Mouse (Mus musculus) heart, embryonic 10.5 days (tissue): ENCODE results near the gene Idh2. TPM values are rescaled to one million over a fixed set of nuclear protein-coding genes. Genes with fewer than 3 reads are reported as not detected.

Experiments used
- DNase-seq: peaks from one replicate; pipeline ENCODE4 v3.0.0-alpha.2; 2017; ENCODE audit warnings: low spot score
- H3K27ac ChIP-seq: fragments of 300-500 bp; sonication (generic); 2 replicates; pipeline ENCODE4 v1.5.1; 2016; ENCODE audit warnings: mild to moderate bottlenecking
- H3K27me3 ChIP-seq: fragments of 300-500 bp; sonication (generic); 2 replicates; pipeline ENCODE4 v1.6.1; 2016; ENCODE audit warnings: mild to moderate bottlenecking; ENCODE audit not compliant: poor library complexity, insufficient read depth, severe bottlenecking
- H3K36me3 ChIP-seq: fragments of 300-500 bp; sonication (generic); 2 replicates; pipeline ENCODE4 v1.6.1; 2016; ENCODE audit warnings: mild to moderate bottlenecking, moderate library complexity
- H3K4me1 ChIP-seq: fragments of 300-500 bp; sonication (generic); 2 replicates; pipeline ENCODE4 v1.6.1; 2016; ENCODE audit warnings: mild to moderate bottlenecking
- H3K4me3 ChIP-seq: fragments of 300-500 bp; sonication (generic); 2 replicates; pipeline ENCODE4 v1.5.1; 2016; ENCODE audit warnings: mild to moderate bottlenecking, moderate library complexity
- H3K9me3 ChIP-seq: fragments of 300-500 bp; sonication (generic); 2 replicates; pipeline ENCODE4 v1.6.1; 2016; ENCODE audit warnings: mild to moderate bottlenecking, moderate library complexity
- WGBS: fragments of 180-500 bp; shearing (Covaris S2); methylation state at CpG from one replicate; pipeline ENCODE4 v1.1.7; 2016; 5-methylcytosine and 5-hydroxymethylcytosine counted together
- polyA plus RNA-seq: library from polyadenylated mRNA; unstranded; fragments of >200 nt; fragmentation: Nextera tagmentation; extraction: Ambion mirVana; gene quantifications from 2 replicates; pipeline ENCODE4 v1.2.1, GENCODE M21; 2016

The Idh2 gene
- polyA plus RNA-seq, 1 experiment from 2014 or later, result 830 TPM

DNA sequence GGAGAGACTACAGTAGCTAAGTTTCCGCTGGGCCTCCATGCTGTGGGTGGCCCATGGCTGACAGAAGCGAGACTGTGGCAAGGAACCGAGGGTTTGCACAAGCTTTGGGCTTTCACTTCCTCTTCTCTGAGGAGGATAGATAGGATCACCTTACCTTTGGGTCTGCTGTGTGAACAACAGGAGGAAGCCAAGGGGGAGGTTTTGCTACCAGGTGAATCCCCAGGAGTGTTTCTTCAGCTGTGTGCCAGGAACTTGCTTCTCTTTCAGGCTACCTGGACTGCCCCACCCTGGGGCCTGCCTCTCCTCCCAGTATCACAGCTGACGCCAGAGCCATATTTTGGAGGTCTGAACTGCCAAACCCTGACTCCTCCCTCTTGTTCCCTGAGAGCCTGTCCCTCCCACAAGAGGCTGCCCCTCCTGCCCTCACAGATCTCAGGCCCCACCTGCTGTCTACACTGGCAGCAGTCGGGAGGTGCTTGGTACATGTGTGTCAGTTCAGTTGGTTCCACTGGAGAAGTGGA lies 40.2 kb downstream of the Idh2 start:
- Histone ChIP-seq H3K36me3 (no peaks in the 10 kb centered on the region), H3K27ac (peak overlapping the region; percentile 74), H3K4me3 (0 out of 2 replicates have a peak overlapping the region, but pooled peaks have one; percentile 7), H3K4me1 (peaks cover 96% of the 10 kb centered on the region), H3K9me3 (no peaks in the 10 kb centered on the region), H3K27me3 (no peaks in the 10 kb centered on the region)
- WGBS, result 33% methylated on average over 5 of the region's 5 CpGs
- DNase-seq, result peak; percentile 85

DNA sequence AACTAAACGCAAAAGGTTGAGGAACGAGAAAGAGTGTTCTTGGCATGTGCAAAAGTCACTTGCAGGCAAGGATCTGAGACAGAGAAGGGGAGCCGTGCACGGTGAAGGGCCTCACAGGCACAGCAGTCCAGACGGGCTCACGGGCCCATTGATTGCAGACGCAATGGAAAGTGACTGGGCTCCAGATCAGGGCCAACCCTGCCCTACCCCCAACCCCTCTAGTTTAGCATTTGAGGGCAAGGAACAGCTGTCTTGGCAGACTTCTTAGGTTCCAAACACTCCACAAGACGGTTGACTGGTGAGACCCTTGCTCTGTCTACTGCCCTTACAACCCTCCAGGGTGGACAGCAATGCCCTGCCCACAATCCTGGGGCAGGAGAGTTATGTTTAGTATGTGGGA lies 41.7 kb downstream of the Idh2 start:
- Histone ChIP-seq H3K4me1 (peaks cover 97% of the 10 kb centered on the region), H3K27me3 (no peaks in the 10 kb centered on the region), H3K27ac (no peak overlapping the region), H3K9me3 (no peaks in the 10 kb centered on the region), H3K36me3 (no peaks in the 10 kb centered on the region), H3K4me3 (no peak overlapping the region)
- no peak for DNase-seq
- 84% methylated on average over 8 of the region's 8 CpGs for WGBS

- Histone ChIP-seq H3K9me3 (no peaks in the 10 kb centered on the region), H3K27ac (no peak overlapping the region), H3K4me1 (peaks cover 94% of the 10 kb centered on the region), H3K27me3 (no peaks in the 10 kb centered on the region), H3K36me3 (no peaks in the 10 kb centered on the region), H3K4me3 (no peak overlapping the region)
- DNase-seq, result no peak
- WGBS, result 80% methylated on average over 6 of the region's 6 CpGs
These were observed 42.9 kb downstream of the Idh2 start for GRCm38 (mm10) chr7:80072297-80072696.

DNA sequence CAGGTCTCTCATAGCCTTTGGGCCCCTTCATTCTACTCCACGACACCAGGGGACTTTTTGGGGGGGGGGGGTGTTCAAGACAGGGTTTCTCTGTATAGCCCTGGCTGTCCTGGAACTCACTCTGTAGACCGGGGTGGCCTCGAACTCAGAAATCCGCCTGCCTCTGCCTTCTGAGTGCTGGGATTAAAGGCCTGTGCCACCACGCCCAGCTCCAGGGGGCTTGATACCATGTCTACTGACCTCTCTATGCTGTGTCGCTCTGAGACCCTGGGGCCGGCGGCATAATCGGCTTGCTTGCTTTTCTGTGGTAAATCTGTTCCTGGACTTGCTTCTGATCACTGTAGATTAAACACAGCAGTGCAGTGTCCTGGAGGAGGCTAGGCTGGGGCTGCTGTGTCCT lies 44.0 kb downstream of the Idh2 start:
- H3K4me3 ChIP-seq, result no peak overlapping the region
- peak overlapping the region; percentile 42; the same call in 1 of the 2 replicates for H3K27ac ChIP-seq
- WGBS, result 87% methylated on average over 9 of the region's 9 CpGs
- no peaks in the 10 kb centered on the region for H3K36me3 ChIP-seq
- H3K27me3 ChIP-seq, result no peaks in the 10 kb centered on the region
- peaks cover 93% of the 10 kb centered on the region for H3K4me1 ChIP-seq
- no peaks in the 10 kb centered on the region for H3K9me3 ChIP-seq
- no peak for DNase-seq

GRCm38 (mm10) chr7:80069615-80070327 lies 45.4 kb downstream of the Idh2 start:
- Histone ChIP-seq H3K27ac (peak overlapping the region; percentile 84), H3K4me3 (peak overlapping the region; percentile 22; the same call in 1 of the 2 replicates), H3K36me3 (0 out of 2 replicates have a peak, but pooled peaks cover 4% of the 10 kb centered on the region), H3K9me3 (no peaks in the 10 kb centered on the region), H3K4me1 (peaks cover 91% of the 10 kb centered on the region), H3K27me3 (no peaks in the 10 kb centered on the region)
- 20% methylated on average over 13 of the region's 13 CpGs for WGBS
- no peak for DNase-seq

DNA sequence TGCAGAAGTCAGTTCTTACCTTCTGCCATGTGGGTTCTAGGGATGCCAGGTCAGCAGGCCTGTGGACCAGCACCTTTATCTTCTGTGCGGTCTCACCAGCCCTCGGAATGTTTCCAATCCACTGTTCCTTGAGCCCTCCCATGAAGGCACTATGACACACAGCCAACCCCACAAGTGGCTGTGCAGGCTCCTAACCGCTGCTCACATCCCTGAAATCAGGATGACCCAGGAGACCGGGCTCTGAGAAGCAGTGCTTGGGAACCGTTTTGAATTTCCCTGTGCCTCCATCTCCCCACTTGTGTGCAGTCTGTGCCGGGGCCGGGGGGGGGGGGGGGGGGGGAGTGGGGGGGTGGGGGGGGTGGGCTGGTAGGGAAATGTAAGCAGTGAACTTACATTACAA lies 46.9 kb downstream of the Idh2 start:
- DNase-seq, result no peak
- H3K9me3 ChIP-seq, result no peaks in the 10 kb centered on the region
- H3K36me3 ChIP-seq, result 0 out of 2 replicates have a peak, but pooled peaks cover 4% of the 10 kb centered on the region
- 64% methylated on average over 6 of the region's 7 CpGs for WGBS
- H3K4me1 ChIP-seq, result peaks cover 87% of the 10 kb centered on the region
- H3K27ac ChIP-seq, result 0 out of 2 replicates have a peak overlapping the region, but pooled peaks have one; percentile 31
- no peaks in the 10 kb centered on the region for H3K27me3 ChIP-seq
- H3K4me3 ChIP-seq, result no peak overlapping the region

DNA sequence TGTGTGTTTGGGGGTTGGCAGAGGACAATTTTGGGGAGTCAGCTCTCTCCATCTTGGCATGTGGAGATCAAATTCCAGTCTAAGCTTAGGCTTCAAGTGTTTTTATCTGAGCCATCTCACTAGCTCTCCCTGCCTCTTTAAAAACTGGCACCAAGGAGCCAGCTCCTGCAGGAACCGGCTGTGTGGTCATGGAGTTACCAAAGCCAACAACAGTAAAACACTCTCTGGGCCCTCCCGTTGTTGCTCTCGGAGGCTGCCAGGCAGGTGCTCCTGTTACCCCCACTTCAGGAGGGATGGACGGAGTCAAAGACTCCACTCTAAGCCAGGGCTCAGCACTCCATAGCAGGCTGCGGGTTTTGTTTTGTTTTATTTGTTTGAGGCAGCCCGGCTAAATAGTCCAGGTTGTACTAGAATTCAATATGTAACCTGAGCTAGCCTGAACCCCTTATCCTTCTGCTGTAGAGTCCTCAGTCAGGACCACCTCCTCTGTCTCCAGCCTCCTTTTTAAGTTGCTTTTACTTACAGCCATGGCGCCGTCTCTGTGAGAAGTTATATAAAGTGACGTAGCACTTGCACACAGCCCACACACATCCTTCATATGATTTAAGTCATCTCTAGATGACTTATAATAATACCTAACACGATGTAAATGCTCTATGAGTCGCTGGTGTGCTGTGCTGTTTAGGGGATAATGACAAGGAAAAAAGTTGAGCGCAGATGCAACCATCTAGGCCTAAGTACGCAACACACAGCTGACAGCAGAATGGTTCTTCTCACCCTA lies 48.3 kb downstream of the Idh2 start:
- 0 out of 2 replicates have a peak overlapping the region, but pooled peaks have one; percentile 52 for H3K27ac ChIP-seq
- 79% methylated on average over 13 of the region's 13 CpGs for WGBS

GRCm38 (mm10) chr7:80065250-80065649 lies 49.9 kb downstream of the Idh2 start:
- Histone ChIP-seq H3K4me1 (peaks cover 78% of the 10 kb centered on the region), H3K9me3 (no peaks in the 10 kb centered on the region), H3K27ac (peak overlapping the region; percentile 69), H3K36me3 (0 out of 2 replicates have a peak, but pooled peaks cover 8% of the 10 kb centered on the region), H3K4me3 (no peak overlapping the region), H3K27me3 (no peaks in the 10 kb centered on the region)
- no peak for DNase-seq
- WGBS, result 81% methylated on average over 3 of the region's 3 CpGs

More for the DNA sequence above, 48.3 kb downstream of the Idh2 start:
- no peaks in the 10 kb centered on the region for H3K9me3 ChIP-seq
- 0 out of 2 replicates have a peak, but pooled peaks cover 8% of the 10 kb centered on the region for H3K36me3 ChIP-seq
- no peak overlapping the region for H3K4me3 ChIP-seq
- DNase-seq, result no peak
- H3K27me3 ChIP-seq, result no peaks in the 10 kb centered on the region
- peaks cover 85% of the 10 kb centered on the region for H3K4me1 ChIP-seq

DNA sequence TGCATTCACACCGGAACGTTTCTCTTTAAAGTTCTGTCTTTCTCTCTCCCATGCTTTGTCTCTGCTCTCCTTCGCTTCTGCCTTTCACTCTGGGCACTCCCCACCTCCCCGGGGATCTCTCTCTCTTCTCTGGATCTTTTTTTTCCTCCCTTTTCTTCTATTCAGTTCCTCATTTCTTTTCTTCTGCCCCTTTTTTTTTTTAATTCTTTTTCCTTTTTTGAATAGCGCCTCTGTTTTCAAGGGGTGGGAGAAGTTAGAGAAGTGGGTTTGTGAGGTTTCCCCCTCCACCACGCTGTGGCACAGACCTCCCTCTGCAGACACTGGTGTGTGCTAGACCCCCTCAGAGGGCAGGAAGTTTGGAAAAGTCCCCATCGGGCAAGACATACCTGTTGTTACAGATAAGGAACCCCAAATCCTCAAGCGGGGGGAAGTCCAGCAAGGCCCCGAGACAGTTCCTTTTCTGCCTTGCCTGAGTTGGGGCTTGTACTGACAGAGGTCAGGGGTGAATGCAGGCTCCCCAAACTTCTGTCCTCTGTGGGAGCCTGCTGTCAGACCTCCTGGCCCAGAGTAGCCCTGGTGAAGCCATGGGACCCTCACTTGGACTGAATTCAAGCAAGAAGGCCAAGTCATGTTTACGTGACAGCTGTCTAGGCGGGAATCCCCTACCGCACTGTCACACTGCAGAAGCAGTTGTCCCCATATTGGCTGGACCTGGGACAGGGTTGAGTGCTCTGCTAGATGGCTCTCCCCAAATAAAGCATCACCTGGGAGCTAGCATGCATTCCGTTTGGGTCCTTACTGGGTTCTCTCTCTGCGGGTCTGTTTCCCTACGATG lies 51.1 kb downstream of the Idh2 start:
- WGBS, result 75% methylated on average over 15 of the region's 15 CpGs
- H3K9me3 ChIP-seq, result no peaks in the 10 kb centered on the region
- DNase-seq, result no peak
- H3K4me1 ChIP-seq, result peaks cover 78% of the 10 kb centered on the region
- H3K4me3 ChIP-seq, result no peak overlapping the region
- 0 out of 2 replicates have a peak, but pooled peaks cover 8% of the 10 kb centered on the region for H3K36me3 ChIP-seq
- no peaks in the 10 kb centered on the region for H3K27me3 ChIP-seq
- H3K27ac ChIP-seq, result no peak overlapping the region

DNA sequence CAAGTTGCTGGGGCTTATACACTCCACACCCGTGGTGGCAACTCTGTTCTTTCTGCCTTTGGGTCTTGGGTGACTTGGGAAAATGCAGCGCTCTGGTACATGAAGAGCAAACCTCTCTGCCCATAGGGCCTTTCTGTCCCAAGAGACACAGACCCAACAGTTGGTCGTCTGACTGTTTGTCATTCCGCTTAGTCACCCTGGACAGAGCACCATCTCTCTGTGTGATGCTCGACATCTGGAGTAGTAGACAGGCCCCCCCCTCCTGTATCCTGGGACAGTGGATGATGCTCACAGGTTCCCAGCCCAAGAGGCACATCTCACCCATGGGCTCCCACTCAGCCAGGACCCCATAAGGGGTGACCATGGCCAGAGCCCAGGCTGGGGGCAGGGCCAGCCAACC lies 51.9 kb downstream of the Idh2 start:
- Histone ChIP-seq H3K9me3 (no peaks in the 10 kb centered on the region), H3K4me3 (no peak overlapping the region), H3K4me1 (peaks cover 79% of the 10 kb centered on the region), H3K27ac (peak overlapping the region; percentile 6; the same call in 1 of the 2 replicates), H3K36me3 (0 out of 2 replicates have a peak, but pooled peaks cover 8% of the 10 kb centered on the region), H3K27me3 (no peaks in the 10 kb centered on the region)
- DNase-seq, result no peak
- 73% methylated on average over 5 of the region's 5 CpGs for WGBS

- H3K4me3 ChIP-seq, result no peak overlapping the region
- peaks cover 83% of the 10 kb centered on the region for H3K4me1 ChIP-seq
- H3K36me3 ChIP-seq, result 0 out of 2 replicates have a peak, but pooled peaks cover 8% of the 10 kb centered on the region
- no peak for DNase-seq
- H3K27me3 ChIP-seq, result no peaks in the 10 kb centered on the region
- no peaks in the 10 kb centered on the region for H3K9me3 ChIP-seq
- H3K27ac ChIP-seq, result no peak overlapping the region
- 91% methylated on average over 17 of the region's 17 CpGs for WGBS
These were observed 52.9 kb downstream of the Idh2 start for GRCm38 (mm10) chr7:80062083-80062826.
